Mouse (Mus musculus) heart, embryonic 14.5 days (tissue): Measurements from ENCODE around the gene Olfr67. TPM values are rescaled to one million over a fixed set of nuclear protein-coding genes. Genes with fewer than 3 reads are reported as not detected.
"Not testable (repeated sequence)": the region's sequence is repeated elsewhere in the genome, so short reads cannot be mapped to it uniquely, and the experiment has no call there.

ENCODE experiments used
- ATAC-seq: fragments of 200-750 bp; cut with Nextera tagmentation; 2 replicates; pipeline ENCODE4 v1.8.0; 2017; ENCODE audit warnings: low read depth, moderate TSS enrichment; ENCODE audit not compliant: insufficient number of reproducible peaks, insufficient read depth, low FRiP score
- H3K27ac ChIP-seq, 2 experiments: fragments of 200-500 bp in 1 of 2; fragments of 300-500 bp in 1 of 2; sonication (generic) in 1 of 2; replicated peaks in 1 of 2; 2 replicates each; pipeline ENCODE4 v1.5.1; 2012 to 2014; ENCODE audit warnings: low read depth in 2 of 2, low read length in 2 of 2, control low read depth in 1 of 2, mild to moderate bottlenecking in 1 of 2, mixed read lengths in 1 of 2; ENCODE audit not compliant: control insufficient read depth in 1 of 2, insufficient read depth in 1 of 2
- H3K27me3 ChIP-seq: fragments of 300-500 bp; sonication (generic); 2 replicates; pipeline ENCODE4 v1.6.1; 2014; ENCODE audit warnings: mild to moderate bottlenecking, low read length, control low read depth; ENCODE audit not compliant: control insufficient read depth, insufficient read depth
- H3K36me3 ChIP-seq: fragments of 300-500 bp; sonication (generic); 2 replicates; pipeline ENCODE4 v1.6.1; 2014; ENCODE audit warnings: mild to moderate bottlenecking, control low read depth, low read length, mixed read lengths; ENCODE audit not compliant: control insufficient read depth, insufficient read depth
- H3K4me1 ChIP-seq, 2 experiments: fragments of 200-500 bp in 1 of 2; fragments of 300-500 bp in 1 of 2; sonication (generic) in 1 of 2; 2 replicates each; pipeline ENCODE4 v1.6.1; 2012 to 2014; ENCODE audit warnings: low read length in 2 of 2, control low read depth in 1 of 2, mixed read lengths in 1 of 2; ENCODE audit not compliant: control insufficient read depth in 2 of 2, insufficient read depth in 2 of 2
- H3K4me2 ChIP-seq: fragments of 300-500 bp; sonication (generic); 2 replicates; pipeline ENCODE4 v1.6.1; 2014; ENCODE audit warnings: mild to moderate bottlenecking, low read length
- H3K4me3 ChIP-seq, 2 experiments: fragments of 200-500 bp in 1 of 2; fragments of 300-500 bp in 1 of 2; sonication (generic) in 1 of 2; 2 replicates each; pipeline ENCODE4 v1.5.1; 2012 to 2014; ENCODE audit warnings: low read length in 2 of 2, mild to moderate bottlenecking in 2 of 2, control low read depth in 1 of 2, low read depth in 1 of 2, moderate library complexity in 1 of 2; ENCODE audit not compliant: control insufficient read depth in 1 of 2, insufficient read depth in 1 of 2
- H3K9ac ChIP-seq: fragments of 300-500 bp; sonication (generic); 2 replicates; pipeline ENCODE4 v1.6.1; 2014; ENCODE audit warnings: mild to moderate bottlenecking, low read length
- H3K9me3 ChIP-seq: fragments of 300-500 bp; sonication (generic); 2 replicates; pipeline ENCODE4 v1.6.1; 2016; ENCODE audit warnings: low read length, control low read depth; ENCODE audit not compliant: control insufficient read depth
- WGBS: fragments of 180-500 bp; shearing (Covaris S2); extraction: QIAGEN DNeasy Blood & Tissue Kit; methylation state at CpG from one replicate; pipeline ENCODE4 v1.1.7; 2014; 5-methylcytosine and 5-hydroxymethylcytosine counted together
- polyA plus RNA-seq: library from polyadenylated mRNA; unstranded; fragments of >200 nt; fragmentation: Nextera tagmentation; extraction: Ambion mirVana; gene quantifications from 2 replicates; pipeline ENCODE4 v1.2.1, GENCODE M21; 2014

The Olfr67 gene
- polyA plus RNA-seq, 1 experiment from 2014 or later = not detected

GRCm38 (mm10) chr7:103767687-103768086 lies 23.9 kb downstream of the Olfr67 start:
- not testable (repeated sequence) for H3K36me3 ChIP-seq, H3K4me2 ChIP-seq, H3K4me3 ChIP-seq, H3K27ac ChIP-seq, H3K9ac ChIP-seq, H3K9me3 ChIP-seq, ATAC-seq, H3K4me1 ChIP-seq, H3K27me3 ChIP-seq
- WGBS = 82% methylated on average over 6 of the region's 6 CpGs

GRCm38 (mm10) chr7:103762212-103762611 lies 29.4 kb downstream of the Olfr67 start:
- not testable (repeated sequence) for H3K27ac ChIP-seq, H3K9me3 ChIP-seq, H3K4me2 ChIP-seq, H3K4me1 ChIP-seq, H3K4me3 ChIP-seq, H3K9ac ChIP-seq, ATAC-seq, H3K27me3 ChIP-seq, H3K36me3 ChIP-seq
- 77% methylated on average over 6 of the region's 6 CpGs for WGBS

- H3K9ac ChIP-seq = no peak within 1 kb of the TSS
- no peak for ATAC-seq
- H3K4me3 ChIP-seq = no peak within 1 kb of the TSS
- WGBS = 34% methylated on average over 2 of the region's 2 CpGs
- no peaks in the 10 kb centered on the region for H3K9me3 ChIP-seq
- H3K27me3 ChIP-seq = no peaks in the 10 kb centered on the region
- no peaks in the 10 kb centered on the region for H3K4me1 ChIP-seq
- no peak within 1 kb of the TSS for H3K27ac ChIP-seq
- H3K36me3 ChIP-seq = no peaks in the 10 kb centered on the region
- no peak within 1 kb of the TSS for H3K4me2 ChIP-seq
Measured at GRCm38 (mm10) chr7:103757233-103757632, 34.4 kb downstream of the Olfr67 start, which contains the start of gene Olfr630. Gene Olfr630 (minus strand): TSS chr7:103757333.

- no peaks in the 10 kb centered on the region for H3K9me3 ChIP-seq
- H3K9ac ChIP-seq = no peak within 1 kb of the TSS
- H3K27me3 ChIP-seq = no peaks in the 10 kb centered on the region
- H3K27ac ChIP-seq = no peak within 1 kb of the TSS
- no peaks in the 10 kb centered on the region for H3K36me3 ChIP-seq
- no peak within 1 kb of the TSS for H3K4me3 ChIP-seq
- no peaks in the 10 kb centered on the region for H3K4me1 ChIP-seq
- H3K4me2 ChIP-seq = no peak within 1 kb of the TSS
- 73% methylated on average over 2 of the region's 2 CpGs for WGBS
- no peak for ATAC-seq
Measured at GRCm38 (mm10) chr7:103744843-103745242, 46.8 kb downstream of the Olfr67 start, which contains the start of gene Olfr629. Gene Olfr629 (minus strand): TSS chr7:103744943.

Other genes starting within 250 kb of the Olfr67 start
- not detected in 2 replicates for gene Olfr612, start 249.1 kb downstream of the Olfr67 start, polyA plus RNA-seq
- gene Olfr613, start 243.7 kb downstream of the Olfr67 start, polyA plus RNA-seq = not detected in 2 replicates
- gene Olfr615, start 235.7 kb downstream of the Olfr67 start, polyA plus RNA-seq = not detected in 2 replicates
- not detected in 2 replicates for gene Olfr616, start 222.7 kb downstream of the Olfr67 start, polyA plus RNA-seq
- not detected in 2 replicates for gene Olfr617, start 218.8 kb downstream of the Olfr67 start, polyA plus RNA-seq
- not detected in 2 replicates for gene Olfr618, start 201.7 kb downstream of the Olfr67 start, polyA plus RNA-seq
- gene Olfr619, start 191.2 kb downstream of the Olfr67 start, polyA plus RNA-seq = not detected in 2 replicates
- not detected in 2 replicates for gene Olfr620, start 179.3 kb downstream of the Olfr67 start, polyA plus RNA-seq
- gene Olfr622, start 149.1 kb downstream of the Olfr67 start, polyA plus RNA-seq = not detected in 2 replicates
- gene Olfr623, start 128.1 kb downstream of the Olfr67 start, polyA plus RNA-seq = not detected in 2 replicates
- gene Olfr624, start 120.6 kb downstream of the Olfr67 start, polyA plus RNA-seq = 0.04 and 0.08 TPM in 2 replicates
- not detected in 2 replicates for gene Olfr625-ps1, start 109.1 kb downstream of the Olfr67 start, polyA plus RNA-seq
- gene Olfr243, start 77.2 kb downstream of the Olfr67 start, polyA plus RNA-seq = not detected in 2 replicates
- not detected in 2 replicates for gene Olfr628, start 61.4 kb downstream of the Olfr67 start, polyA plus RNA-seq
- gene Olfr629, start 46.9 kb downstream of the Olfr67 start, polyA plus RNA-seq = not detected in 2 replicates
- gene Olfr630, start 34.5 kb downstream of the Olfr67 start, polyA plus RNA-seq = not detected in 2 replicates
- not detected in 2 replicates for gene Olfr69, start 20.2 kb downstream of the Olfr67 start, polyA plus RNA-seq
- not detected in 2 replicates for gene Olfr68, start 12.1 kb downstream of the Olfr67 start, polyA plus RNA-seq
- 4,945 and 8,964 TPM in 2 replicates for gene Hbb-bt, start 22.2 kb upstream of the Olfr67 start, polyA plus RNA-seq
- gene Hbb-bs, start 36.3 kb upstream of the Olfr67 start, polyA plus RNA-seq = 11,662 and 20,684 TPM in 2 replicates
- not detected in 2 replicates for gene Hbb-bh2, start 48.7 kb upstream of the Olfr67 start, polyA plus RNA-seq
- gene Hbb-bh1, start 51.3 kb upstream of the Olfr67 start, polyA plus RNA-seq = 15.5 and 17.8 TPM in 2 replicates
- 2,227 and 2,640 TPM in 2 replicates for gene Hbb-y, start 61.4 kb upstream of the Olfr67 start, polyA plus RNA-seq
- gene Olfr66, start 94.4 kb upstream of the Olfr67 start, polyA plus RNA-seq = not detected in 2 replicates
- gene Olfr64, start 102.7 kb upstream of the Olfr67 start, polyA plus RNA-seq = not detected in 2 replicates
- gene Olfr65, start 111.7 kb upstream of the Olfr67 start, polyA plus RNA-seq = not detected in 2 replicates
- gene Olfr631, start 137.0 kb upstream of the Olfr67 start, polyA plus RNA-seq = not detected in 2 replicates
- gene Olfr632, start 142.5 kb upstream of the Olfr67 start, polyA plus RNA-seq = not detected in 2 replicates
- not detected in 2 replicates for gene Olfr633, start 152.6 kb upstream of the Olfr67 start, polyA plus RNA-seq
- not detected in 2 replicates for gene Olfr635, start 179.3 kb upstream of the Olfr67 start, polyA plus RNA-seq
- not detected in 2 replicates for gene Olfr638, start 206.9 kb upstream of the Olfr67 start, polyA plus RNA-seq
- gene Olfr639, start 225.5 kb upstream of the Olfr67 start, polyA plus RNA-seq = 0.03 TPM in 1 of 2 replicates, not detected in the other
- gene Olfr640, start 233.8 kb upstream of the Olfr67 start, polyA plus RNA-seq = not detected in 2 replicates
- gene Olfr641, start 243.6 kb upstream of the Olfr67 start, polyA plus RNA-seq = not detected in 2 replicates